Mouse (Mus musculus) kidney, postnatal 14 days (tissue): ENCODE data around the gene Crlf2.

Experiments
- DNase-seq: peaks from one replicate; pipeline ENCODE4 v3.0.0; 2022; ENCODE audit warnings: mixed read lengths

Gene Crlf2

DNA sequence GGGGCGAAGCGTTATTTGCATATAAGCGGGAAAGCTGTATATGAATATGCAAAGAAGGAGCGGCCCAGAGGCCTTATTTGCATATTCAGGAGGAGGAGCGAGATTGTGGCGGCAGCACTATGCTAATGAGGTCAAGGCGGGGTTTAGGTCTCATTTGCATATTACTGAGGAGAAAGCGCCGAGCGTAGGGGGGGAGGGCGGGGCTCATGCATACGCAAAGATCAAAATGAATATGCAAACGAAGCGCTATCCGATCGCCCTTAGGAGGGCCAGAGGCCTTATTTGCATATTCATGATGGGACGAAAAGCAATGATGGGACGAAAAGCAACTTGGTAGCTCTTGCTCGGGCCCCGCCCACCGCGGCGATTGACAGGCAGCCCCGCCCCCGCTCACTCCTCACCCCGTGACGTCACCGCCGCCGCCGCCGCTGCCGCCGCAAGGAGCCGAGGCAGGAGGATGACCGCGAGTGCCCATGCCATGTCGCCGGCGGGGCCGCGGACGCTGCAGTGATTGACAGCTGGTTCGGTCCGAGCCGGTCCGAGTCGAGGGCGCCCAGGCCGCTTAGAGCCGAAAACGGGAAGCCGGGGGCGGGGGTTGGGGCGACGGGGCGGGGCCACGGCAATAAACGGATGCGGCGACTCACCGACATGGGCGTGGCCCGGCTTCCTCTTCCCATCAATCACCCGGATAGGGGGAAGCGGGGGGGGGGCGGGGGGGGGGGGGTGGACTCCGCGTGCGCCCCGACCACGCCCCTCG, at the start of gene Crlf2:
Gene Crlf2, minus strand, starts transcription at position 590 of the 757 bp plus-strand sequence.
- peak; percentile 94 for DNase-seq

GRCm38 (mm10) chr5:109602585-109602984, 43.8 kb upstream of the Crlf2 start:
- peak; percentile 17 for DNase-seq

DNA sequence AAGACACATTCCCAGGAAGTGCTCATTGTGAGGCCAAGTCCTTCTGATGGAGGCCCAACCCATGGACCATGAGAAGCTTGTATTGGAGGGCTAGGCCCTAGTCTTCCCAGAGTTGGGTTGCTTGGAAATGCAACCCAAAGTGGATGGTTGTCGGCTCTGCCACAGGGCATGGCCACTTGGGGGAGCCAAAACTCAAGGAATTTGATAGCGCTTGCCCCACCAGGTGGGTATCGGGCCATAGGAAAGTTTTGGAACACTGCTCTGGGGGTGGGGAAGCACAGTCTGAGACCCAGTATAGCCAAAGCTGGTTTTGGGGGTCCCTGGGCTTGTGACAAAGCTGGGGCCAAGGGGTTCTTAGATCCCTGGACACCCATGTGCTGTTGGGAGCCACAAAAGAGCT, 42.3 kb upstream of the Crlf2 start:
- DNase-seq: peak; percentile 15

DNA sequence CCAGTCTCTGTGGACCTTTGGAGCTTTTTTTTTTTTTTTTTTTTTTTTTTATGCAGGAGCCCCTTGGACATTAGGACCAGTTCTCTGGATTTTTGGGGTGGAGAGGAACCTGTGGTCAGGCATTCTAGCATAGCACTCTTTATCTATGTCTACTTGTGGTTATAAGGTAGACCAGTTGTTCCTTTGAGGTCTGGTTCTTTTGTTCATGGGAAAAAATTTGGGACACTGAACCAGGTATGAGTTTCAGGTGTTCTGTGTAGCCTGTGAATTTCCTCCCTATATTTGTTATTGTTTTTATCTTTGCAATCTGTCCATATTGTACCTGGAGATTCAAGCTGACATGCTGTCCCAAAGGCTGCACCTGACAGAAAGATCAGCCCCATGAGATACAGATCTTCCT, 40.1 kb upstream of the Crlf2 start:
- no peak for DNase-seq

GRCm38 (mm10) chr5:109596647-109597046, 37.9 kb upstream of the Crlf2 start:
- peak; percentile 21 for DNase-seq

DNA sequence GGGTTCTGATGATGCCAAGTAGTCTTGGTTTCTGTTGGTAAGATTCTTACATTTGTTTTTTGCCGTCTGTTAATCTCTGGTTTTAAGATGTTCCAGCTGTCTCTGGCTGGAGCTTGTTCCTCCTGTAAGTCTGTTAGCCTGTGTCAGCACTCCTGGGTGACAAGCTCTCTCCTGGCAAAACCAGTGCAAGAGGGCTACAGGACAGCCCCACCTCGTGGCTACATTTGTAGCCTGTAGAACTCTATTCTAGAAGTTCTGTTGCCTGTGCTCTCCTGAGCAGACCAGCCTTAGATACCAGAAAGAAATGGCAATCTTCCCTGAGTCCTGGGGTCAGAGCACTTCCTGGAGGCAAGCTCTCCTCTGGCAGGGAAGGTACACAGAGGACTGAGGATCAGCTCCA, 4.0 kb upstream of the Crlf2 start:
- DNase-seq: no peak

DNA sequence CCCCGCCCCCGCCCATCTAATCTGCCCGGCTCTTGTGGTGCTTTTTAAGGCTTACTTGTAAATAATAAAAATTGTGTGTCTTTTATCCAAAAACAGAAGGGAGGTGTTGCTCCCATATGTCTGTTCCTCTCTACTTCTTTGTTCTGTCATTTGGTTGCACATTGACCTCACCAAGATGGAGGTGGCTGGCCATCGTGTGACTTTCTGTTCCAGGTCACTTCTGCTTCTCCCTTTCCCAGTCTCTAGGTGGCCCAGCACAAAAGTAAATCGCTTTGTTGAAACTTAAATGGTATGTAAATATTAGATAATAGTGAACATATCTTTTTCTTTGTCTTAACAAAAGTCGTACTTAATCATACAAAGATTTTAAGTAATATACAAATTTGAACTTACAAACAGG, 398 bp upstream of the Crlf2 start:
- DNase-seq: no peak

GRCm38 (mm10) chr5:109558123-109558403, 730 bp downstream of the Crlf2 start:
- no peak for DNase-seq

- peak; percentile 96 for DNase-seq
Measured at GRCm38 (mm10) chr5:109557321-109558122, 1.3 kb downstream of the Crlf2 start.

DNA sequence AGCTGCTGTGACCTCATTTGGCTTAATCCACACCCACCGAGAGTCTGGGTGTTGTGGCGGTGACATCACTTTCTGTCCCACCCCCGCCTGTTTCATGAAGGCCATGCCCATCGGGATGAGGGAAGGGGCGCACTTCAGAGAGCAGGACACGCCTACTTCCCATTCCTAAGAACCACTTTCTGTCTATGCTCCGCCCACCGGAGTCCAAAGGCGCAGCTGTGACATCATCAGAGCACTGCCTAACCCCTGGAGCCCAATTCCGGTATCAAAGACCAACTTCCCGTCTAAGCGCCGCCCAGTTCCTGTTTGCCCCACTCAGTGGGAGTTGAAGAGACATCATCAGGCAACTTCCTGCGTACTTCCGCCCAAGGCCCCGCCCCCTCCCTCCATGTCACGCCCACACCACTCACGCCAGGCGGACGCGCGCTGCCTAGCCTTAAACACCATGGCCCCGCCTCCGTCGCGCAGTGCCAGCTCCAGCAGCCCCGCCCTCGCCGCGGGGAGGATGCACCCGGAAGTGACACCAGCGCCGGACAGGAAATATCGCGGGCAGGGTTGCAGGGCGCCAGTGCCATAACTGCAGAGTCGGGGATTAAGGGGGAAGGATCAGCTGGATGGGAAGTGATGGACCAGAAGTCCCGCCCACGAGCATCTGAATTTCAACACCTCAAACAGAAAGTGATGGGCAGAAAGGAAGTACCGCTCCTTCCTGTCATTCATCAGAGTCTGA, 2.0 kb downstream of the Crlf2 start:
- DNase-seq: peak; percentile 92

- peak; percentile 23 for DNase-seq
Measured at GRCm38 (mm10) chr5:109555676-109556571, 2.9 kb downstream of the Crlf2 start.

DNA sequence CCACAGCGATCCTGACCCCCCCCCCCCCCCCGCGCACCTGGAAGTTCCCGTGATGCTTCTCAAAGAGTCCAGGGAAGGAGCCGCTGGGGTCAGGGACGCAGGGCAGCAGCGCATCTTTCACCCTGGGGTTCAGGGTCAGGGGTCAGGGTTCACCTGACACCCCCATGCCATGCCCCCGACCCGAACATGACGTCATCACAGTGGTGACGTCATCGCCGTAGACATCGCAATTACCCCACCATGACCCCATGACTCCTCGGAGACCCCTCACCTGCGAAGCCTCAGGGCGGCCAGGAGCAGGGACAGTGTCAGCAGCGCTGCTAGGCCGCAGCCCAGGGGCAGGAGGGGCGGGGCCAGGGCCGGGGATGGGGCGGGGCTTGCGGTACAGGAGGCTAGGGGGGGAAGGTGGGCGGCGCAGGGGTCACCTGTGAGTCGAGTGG, 3.5 kb downstream of the Crlf2 start:
- DNase-seq: peak; percentile 3

DNA sequence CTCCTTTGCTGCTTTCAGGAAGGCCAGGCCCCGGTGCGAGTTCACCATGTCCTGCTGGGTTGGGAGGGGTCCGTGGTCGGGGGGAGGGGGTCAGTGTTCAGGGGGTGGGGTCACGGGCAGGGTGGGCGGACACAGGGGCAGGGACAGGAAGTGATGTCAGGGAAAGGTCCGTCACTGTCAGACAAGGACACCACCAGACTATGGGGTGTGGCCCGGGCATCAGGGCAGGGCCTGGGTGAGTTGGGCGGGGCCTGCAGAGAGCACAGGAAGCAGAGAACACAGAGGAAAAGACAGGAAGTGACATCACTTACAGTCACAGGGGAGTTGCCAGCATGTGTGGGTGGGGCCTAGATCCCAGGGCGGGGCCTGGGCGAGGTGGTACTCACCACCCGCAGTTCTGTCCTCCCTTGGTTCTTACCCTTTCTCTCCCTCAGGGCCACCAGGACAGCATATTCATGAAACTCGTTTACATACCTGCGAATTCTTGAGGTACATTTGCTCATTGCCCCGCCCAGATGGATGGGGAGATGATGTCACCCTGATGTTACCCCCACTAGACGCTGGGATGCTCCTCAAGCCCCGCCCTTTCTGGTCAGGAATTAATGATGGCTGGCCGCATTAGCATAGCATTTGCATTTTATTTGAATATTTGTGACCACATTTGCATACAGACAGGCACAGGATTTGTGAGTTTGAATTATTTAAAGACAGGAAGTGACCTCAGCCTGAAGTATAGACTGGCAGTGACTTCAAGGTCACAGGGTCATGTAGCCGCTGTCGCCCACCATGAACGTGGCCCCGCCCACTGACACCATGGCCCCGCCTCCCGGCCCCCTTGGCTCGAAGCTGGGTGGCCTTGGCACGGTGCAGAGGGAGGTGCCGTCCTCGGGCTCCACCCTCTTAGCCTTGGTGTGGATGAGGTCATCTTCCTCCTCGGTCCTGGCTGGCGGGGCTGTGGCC, 4.4 kb downstream of the Crlf2 start:
- DNase-seq: peak; percentile 9

GRCm38 (mm10) chr5:109553160-109553930, 5.4 kb downstream of the Crlf2 start:
- DNase-seq: peak; percentile 8

DNA sequence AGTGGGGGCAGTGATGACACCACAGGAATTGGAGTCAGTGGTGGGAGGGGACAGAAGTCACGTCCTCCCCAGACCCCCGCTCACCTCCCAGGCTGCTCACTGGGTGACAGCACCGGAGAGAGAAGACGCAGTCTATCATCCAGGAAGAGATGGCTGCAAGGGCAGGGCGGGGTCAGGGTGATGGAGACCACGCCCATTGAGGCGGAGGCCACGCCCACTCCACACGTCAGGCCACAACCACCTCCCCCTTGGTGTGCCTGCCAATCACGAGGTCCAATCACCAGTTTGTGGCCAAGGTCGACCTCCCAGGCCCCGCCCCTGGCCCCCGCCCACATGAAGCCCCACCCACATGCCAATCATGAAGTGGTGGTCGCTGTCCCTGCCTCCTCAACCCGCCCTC, 6.3 kb downstream of the Crlf2 start:
- DNase-seq: no peak

GRCm38 (mm10) chr5:109552116-109552515, 6.7 kb downstream of the Crlf2 start:
- no peak for DNase-seq

DNA sequence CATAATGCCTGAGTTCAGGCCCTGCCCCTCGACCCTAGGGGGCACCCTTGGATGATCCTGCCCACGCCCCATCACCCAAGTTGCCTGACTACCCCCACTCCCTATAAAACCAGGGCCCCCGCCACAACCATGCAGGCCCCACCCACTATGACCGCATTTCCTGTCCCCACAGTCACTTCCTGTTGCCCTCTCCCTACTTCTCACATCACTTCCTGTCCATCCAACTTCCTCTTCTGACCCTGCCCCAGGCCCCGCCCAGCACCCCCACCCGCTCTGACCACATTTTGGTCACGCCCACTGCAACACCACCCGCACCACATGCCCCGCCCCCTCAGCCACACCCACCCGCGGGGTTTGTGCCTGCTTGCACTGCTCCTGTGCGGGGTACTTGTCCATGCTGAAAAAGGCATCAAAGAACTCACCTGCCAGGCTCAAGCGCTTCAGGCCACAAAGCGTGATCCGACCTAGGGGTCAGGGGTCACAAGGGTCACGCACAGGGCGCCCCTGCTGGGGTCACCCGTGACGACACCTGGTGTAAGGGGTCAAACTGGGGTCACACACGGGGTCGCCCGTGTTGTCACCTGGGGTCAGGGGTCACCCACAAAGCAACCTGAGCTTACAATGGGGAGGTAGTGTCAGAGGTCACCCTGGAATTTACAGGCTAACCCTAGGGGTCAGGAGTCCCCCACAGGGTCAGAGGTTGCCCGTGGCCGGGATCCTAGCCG, 7.6 kb downstream of the Crlf2 start:
- DNase-seq: peak; percentile 14

GRCm38 (mm10) chr5:109550225-109550935, 8.4 kb downstream of the Crlf2 start:
- no peak for DNase-seq

GRCm38 (mm10) chr5:109548712-109549111, 10.1 kb downstream of the Crlf2 start:
- peak; percentile 7 for DNase-seq
